Mouse (Mus musculus) 3T3-L1 (cell line): ENCODE measurements around the gene Dynlt1f.
"Not testable (repeated sequence)": the region's sequence is repeated elsewhere in the genome, so short reads cannot be mapped to it uniquely, and the experiment has no call there.

ENCODE experiments used
- DNase-seq: peaks from one replicate; pipeline ENCODE4 v3.0.0-alpha.2; 2015; ENCODE audit warnings: low read depth, low spot score

Gene Dynlt1f

DNA sequence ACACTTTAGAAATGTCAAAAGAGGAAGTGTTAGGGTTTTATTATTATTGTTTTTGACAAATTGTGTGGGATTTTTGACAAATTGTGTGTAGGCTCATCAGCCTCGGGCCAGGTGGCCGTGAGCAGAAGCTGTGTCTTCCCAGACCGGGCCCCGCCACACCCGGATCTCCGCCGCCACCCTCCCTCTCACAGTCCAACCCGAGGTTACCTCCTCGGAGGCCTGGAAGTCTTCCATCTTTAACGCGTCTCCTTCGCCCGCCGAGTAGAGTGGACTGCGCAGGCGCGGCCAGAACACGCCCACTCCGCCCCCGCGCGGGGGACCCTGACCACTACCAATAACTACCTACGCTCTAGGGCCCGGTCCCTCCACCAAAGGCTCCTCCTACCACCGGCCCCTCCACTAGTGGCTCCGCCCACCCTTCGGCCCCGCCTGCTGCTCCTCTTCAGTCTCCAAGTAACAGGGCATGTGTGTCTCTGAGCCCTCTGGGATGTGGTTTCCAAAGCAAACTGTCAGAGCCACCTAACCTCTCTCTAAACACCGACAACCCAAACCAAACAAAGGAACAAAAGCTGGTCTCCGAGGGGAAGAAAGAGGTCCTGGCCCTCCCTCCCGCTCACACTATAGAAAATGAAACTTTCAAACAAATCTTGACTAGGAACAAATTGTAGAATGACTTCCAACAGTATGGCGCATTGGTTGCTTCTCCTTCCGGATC lies at the start of gene Dynlt1f:
TSS of gene Dynlt1f (minus strand) at position 334 of the 715 bp plus-strand sequence.
- peak; percentile 56 for DNase-seq

DNA sequence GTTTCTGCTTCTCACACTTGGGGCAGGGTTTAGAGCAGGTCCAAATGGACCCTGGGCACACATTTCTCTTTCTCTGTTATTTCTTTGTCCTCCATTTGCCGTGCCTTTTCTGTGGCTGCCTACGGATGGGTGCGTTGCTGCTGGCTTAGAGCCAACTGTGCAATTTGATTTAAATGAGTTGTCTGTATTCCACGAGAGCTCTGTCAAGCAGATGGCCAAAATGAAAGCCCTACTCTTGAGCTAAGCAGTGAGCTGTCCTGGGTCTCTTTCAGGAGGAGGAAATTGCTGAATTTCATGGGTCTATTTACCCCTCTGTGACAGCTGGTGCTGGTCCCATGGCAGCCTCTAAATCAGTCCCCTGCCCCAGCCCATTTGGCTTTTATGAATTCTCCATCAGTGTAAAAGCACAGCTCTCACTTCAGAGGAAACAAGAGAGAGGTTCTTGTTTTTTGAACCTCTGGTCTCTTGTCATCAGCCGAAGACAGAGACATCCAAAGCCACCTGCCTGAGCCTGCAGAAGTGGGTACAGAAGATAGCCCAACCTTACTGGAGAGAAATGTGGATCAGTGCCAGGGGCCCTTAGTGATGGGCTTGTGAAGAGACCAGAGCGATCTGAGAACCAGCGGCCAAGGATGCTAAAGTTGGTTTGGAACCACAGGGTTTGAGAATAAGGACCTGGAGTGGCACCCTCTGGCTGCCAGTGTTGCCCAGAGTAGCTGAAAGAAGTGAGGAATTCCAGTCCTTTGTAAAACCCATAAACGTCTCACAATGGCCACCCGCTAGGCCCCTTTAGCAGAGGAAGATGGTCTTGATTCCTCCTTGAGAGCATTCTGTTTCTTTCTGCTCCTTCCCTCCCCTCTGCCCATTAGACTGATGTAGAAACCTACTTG lies 47.9 kb upstream of the Dynlt1f start:
- DNase-seq = not testable (repeated sequence)

DNA sequence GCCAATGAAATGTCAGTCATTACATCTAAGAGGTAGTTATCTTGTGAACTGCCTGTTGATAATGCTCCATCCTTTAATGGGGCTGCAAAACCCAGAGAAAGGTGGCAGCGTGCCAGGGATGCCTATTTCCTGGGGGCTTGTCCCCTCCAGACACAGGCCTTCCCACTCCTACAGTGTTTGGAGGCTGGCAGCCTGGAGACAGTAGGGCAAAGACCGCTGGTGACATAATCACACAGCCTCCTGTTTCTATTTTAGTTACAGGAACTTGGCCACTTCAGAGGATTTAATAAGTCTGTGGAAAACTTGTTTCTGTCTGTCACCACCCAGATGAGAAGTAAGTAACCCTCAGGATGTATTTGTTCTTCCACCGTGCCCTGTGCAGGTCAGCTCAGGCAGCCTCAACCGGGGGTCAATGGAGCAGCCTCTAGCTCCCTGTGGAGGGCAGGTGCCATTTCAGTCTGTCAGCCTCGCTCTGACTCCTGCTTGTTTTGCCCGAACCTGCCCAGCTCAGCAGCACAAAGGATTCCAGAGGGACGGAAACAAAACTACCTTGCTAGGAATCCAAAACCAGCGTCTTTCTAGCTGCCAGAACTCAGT lies 47.0 kb upstream of the Dynlt1f start:
- not testable (repeated sequence) for DNase-seq

DNA sequence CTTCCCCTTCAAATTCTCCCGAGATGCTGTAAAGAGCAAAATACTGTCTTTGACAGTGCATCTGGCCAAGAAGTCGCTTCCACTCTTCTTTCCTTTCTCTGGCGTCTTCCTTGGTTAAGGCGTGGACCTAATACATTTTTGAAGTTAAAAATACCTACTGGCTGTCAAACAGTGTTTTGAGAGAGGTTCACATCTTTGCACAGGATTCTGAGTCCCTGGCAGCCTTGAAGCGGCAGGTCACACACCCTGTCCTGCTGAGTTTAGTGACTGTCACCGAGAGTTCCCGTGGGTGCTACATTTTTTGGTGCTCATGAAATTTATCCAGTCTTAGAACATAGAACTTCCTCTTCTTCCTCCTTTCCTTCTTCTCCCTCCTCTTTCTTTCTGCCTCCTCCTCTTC lies 44.4 kb upstream of the Dynlt1f start:
- DNase-seq = not testable (repeated sequence)

DNA sequence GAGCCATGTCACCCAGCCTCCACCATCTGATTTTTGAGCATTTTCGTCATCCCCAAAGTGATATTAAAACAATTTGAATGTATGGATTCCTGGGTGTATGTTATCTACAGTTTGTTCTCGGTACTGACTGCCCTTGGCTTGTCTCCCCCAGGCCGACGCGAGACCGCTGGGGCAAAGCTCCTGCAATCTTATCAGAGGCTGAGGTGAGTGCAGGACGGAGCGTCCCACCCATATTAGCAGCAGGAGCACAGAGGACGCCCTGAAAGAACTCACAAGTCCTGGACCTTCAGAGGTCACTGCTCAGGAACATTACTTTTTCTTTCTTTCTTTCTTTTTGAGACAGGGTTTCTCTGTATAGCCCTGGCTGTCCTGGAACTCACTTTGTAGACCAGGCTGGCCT lies 43.8 kb upstream of the Dynlt1f start:
- not testable (repeated sequence) for DNase-seq

DNA sequence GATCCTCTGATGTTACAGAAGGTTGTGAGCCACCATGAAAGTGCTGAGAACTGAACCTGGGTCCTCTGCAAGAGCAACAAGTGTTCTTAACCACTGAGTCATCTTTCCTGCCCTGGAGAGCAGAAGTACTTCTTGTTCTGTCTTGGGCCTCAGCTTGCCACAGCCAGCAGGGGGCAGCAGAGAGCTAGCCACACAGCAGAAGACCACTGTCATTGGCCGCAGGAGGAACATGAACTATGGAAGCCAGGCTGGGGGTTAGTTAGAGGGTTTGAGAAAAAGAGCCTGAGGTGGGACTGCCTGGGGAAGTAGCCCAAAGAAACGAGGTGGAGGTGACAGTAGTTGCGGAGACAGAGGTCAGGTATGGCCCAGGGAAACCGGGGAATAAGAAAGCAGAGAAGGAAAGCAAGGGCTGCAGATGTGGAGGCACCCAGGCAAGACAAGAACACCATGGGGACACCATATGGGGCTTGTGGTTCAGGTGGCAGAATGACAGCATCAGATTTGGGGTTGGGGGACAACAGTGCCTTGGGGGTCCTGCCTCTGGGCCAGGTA lies 41.6 kb upstream of the Dynlt1f start:
- peak; percentile 70 for DNase-seq

DNA sequence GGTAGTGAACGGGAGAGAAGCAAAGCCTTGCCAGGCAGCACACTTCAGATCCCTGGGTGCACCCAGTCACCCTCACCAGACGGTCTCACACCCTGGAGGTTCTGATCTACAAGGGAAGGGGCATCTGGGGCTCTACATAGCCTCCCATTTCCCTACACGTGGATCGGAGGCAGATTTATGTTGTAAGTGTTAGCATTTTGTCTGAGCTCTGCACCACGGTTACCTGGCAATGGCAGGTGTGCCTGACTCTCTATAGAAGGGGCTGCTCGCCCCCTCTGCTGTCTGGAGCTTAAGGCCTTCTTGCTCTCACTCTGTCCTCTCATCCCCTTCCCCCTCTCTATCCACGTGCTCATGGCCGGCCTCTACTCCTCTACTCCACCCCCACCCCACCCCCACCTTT lies 40.8 kb upstream of the Dynlt1f start:
- not testable (repeated sequence) for DNase-seq

DNA sequence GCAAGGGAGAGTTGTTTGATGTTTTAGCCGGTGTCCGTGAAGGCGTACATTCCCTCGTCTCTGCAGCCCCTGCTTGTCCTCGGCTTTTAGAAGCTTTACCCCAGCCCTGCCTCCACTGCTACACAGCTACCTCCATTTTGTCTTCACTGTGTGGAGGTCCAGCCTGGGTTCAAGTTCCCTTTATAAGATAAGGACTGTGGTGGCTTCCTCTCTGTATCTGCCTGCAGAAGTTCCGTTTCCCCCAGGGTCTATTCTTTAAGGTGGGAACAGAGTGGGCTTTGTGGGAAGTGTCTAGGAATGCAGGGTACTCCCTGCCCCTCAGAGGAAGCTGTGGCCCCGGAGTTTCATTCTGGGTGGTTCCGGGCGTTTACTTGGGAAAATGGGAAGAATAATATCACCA lies 40.0 kb upstream of the Dynlt1f start:
- not testable (repeated sequence) for DNase-seq

DNA sequence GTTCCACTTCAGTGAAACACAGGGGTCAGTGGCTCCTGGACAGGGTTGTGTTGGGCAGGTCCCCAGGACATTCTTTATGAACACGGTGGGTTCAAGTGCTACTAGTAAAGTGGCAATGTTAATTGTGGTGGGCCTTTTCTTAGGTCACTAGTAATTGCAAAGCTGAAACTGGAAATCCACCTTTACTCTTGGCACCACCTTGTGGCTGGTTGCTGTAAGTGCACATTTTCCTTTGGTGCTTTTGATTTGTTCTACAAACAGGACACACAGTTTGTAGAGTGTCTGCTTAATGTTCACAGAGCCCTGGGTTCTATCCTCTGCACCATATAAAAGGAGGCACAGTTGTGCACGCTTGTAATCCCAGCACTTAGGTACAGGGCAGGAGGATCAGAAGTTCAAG lies 35.9 kb upstream of the Dynlt1f start:
- DNase-seq = peak; percentile 68

DNA sequence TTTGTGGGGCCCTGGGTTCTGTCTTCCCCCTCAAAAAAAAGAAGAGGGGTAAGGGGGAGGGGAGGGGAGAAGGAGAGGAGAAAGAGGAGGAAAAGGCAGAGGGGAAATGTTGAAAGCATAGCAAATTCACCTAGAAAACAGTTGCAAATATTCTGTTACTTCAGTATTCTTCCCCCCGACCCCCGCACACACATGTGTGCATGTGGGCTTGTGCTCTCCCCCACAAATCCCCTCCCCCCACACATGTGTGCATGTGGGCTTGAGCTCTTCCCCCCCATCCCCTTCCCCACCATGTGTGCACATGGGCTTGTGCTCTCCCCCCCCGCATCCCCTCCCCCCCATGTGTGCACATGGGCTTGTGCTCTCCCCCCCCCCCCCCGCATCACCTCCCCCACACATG lies 33.6 kb upstream of the Dynlt1f start:
- DNase-seq = not testable (repeated sequence)

DNA sequence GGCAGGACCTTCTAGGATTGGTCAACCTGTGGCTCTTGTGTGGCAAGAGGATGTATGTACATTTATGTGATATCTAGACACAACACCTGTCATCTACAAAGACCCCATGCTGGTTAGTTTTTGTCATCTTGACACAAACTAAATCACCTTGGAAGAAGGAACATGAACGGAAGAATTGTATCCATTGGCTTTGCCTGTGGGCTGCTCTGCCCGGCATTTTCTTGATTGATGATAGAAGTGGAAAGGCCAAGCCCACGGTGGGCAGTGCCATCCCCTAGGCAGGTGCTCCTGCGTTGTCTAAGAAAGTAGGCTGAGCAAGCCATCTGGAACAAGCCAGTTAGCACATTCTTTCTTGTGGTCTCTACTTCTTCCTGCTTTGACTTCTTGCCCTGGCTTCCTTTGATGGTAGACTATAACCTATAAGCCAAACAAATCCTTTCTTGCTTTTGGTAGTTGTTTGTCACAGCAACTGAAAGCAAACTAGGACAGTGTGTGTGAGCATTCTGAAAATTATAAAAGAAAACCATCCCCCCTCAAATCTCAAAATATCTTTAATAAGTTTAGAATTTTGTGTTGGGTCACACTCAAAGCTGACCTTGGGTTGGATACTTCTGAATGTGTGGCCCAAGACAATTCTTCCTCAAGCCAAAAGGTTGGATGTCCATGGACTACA lies 30.7 kb upstream of the Dynlt1f start:
- not testable (repeated sequence) for DNase-seq

DNA sequence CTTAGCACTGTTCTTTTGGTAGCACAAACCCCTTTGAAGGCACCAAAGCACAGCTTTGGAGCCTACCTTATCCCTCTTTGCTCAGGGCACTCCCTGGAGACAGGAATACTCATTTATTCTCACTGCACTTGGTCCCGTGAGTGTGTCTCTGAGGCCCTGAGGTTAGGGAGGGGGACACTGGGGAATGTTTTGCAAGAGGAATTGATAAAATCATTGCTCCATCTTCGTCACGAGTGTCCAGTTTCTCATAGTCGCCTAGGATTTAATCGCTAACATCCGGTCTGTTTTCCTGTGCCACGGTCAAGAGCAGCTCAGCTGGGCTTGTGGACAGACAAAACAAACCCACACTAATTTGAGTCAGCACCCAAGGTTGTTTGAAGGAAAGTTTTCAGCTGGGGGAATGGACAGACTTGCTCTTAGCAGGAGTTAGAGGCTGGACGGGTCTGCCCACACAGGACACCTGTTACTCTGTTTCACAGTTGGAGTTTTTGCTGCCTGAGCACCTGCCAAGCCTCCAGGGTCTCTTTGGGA lies 29.7 kb upstream of the Dynlt1f start:
- not testable (repeated sequence) for DNase-seq

DNA sequence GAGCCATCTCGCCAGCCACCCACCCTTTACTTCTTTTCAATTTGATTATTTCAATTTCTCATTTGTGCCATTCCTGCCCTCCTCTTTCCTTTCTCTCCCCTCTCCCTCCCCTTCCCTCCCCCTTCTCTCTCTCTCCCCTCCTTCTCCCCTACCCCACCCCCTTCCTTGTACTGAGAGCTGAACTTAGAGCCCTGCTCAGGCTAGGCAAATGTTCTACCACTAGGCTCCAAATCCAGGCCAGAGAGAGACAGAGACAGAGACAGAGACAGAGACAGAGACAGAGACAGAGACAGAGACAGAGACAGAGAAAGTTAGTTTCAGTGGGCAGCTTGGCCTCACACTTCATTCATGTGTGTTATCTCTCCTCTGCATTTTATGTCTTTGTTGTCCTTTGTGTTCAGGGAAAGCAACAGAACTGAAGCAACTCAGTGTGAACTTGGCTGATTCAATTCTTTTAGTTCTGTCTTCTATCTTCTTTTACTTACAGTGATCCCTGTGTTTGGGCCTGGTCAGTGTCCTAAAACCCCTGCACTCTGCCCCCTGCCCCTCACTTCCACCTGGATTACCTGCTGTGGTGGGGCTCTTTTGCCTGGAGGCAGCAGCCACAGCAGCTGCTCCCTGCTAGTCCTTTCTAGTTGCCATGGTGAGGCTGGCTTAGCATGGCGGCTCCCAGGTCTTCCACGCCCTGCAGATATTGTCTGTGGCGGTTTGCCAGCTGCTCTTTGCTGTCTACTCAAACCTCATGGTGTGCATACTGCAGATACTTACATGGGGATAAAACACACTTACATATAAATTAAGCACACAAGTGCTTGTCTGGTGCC lies 29.0 kb upstream of the Dynlt1f start:
- DNase-seq = not testable (repeated sequence)

DNA sequence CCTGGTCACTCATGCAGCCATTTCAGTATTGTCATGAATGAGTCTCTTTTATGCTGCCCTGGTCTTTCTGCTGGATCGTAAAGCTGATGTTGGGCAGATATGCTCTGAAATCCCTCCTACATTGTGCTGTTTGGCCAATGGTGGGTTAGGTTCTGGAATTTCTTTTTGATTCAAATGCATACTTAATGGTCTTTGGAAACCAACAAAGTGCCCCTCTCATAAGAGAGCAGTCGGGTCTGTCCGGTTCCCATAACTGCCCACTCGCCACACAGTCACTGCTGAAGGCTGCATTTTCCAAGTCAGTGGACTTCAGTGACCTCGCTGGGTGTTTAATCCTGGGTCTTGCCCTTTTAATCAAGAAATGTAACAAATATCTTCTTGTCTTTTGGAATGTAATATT lies 28.0 kb upstream of the Dynlt1f start:
- not testable (repeated sequence) for DNase-seq

DNA sequence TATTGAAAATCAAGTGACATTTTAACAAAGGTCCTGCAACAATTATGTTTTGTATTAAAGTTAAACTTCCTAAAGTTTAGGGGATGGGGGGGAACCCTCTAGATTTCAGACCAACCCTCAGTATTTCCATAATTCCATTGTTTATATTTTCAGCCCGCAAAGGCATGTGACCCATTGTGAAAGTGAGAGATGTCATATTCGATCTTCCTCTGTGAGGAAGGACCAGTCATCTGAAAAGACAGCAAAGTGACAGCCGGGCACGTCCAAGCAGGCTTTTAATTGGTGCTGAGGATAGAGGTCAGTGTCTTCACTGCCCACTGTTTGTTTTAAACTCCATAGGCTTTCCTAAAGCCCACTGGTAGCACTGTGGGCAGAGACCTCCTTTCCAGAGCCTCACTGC lies 26.0 kb upstream of the Dynlt1f start:
- not testable (repeated sequence) for DNase-seq

DNA sequence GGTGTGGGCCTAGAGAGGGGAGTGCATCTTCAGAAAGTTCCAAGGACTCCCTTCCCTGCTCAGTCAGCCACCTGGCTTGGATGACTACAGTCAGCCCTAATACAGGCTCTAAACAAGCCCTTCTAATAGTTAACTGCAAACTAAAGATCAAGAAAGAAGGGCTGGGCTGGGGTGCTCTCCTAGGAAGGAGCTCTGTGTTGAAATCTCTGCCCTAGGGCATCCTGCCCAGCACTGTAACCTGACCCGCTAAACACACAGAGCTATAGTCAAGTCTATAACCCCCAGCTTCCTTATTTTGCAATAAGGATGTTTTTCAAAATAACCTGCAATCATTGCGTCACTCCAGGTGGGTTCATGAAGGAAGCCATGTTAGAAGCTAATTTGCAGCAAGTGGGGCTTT lies 22.4 kb upstream of the Dynlt1f start:
- DNase-seq = peak; percentile 68

DNA sequence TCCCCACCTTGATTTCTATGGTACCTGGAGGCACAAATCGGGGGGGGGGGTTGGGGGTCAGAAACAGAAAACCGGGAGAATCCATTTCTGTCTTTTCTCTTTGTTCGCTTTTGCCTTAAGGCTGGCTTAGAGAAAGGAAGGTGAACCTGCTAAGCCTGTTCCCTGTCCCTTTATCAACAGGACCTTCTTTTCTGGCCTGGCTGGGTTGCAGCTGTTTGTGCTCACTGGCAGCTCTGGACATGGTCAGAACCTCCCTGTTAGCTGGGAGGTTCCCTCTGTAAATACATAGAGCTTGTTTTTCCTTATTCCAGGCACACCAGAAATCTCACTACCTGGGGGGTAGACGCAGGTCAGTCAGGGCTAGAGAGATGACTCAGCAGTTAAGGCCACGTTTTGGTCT lies 18.6 kb upstream of the Dynlt1f start:
- DNase-seq = not testable (repeated sequence)

DNA sequence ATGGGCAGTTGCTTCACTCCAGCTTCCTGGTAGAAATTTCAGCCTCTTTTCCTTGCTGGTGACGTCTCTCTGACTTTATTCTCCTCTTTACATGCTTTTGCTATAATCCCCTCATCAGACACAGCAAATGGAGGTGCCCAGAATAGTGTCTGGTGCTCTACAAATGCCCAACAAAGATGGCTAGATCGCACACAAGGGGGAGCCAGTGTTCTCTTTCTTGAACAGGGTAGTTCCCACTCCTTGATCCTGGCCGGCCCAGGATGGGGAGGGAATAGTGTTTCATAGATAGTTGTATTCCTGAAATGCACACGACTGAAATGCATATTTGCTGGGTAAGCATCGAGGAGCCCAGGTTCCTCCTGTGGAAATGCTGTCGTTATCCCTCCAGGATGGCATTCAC lies 12.8 kb upstream of the Dynlt1f start:
- DNase-seq = not testable (repeated sequence)

DNA sequence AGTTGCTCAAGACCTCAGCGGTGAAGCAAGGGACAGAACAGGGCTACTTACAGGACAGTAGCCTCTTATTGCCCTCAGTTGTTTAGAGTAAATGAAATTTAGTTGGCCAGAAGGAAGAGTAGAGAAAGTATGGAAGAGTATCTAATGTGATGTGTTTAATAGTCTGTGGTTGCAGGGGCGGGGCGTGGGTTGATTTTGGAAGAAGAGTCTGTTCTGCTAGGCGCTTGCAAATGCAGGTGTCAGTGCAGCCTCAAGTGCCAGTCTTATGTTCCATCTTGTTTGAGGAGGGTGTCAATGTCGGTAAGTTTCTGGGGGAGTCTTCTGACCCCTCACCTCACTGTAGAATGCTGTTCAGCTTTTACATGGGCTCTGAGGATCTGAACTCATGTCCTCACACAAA lies 9.7 kb upstream of the Dynlt1f start:
- DNase-seq = not testable (repeated sequence)

DNA sequence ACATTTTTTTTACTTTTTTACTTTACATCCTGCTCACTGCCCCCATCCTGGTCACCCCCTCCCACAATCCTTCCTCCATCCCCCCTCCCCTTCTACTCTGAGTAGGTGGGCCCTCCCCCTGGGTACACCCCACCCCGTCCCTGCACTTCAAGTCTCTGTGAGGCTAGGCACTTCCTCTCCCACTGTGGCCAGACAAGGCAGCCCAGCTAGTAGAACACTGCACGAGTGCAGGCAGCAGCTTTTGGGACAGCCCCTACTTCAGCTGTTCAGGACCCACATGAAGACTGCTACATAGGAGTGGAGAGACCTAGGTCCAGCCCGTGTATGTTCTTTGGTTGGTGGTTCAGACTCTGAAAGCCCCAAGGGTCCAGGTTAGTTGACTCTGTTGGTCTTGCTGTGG lies 7.1 kb upstream of the Dynlt1f start:
- DNase-seq = not testable (repeated sequence)
